Mouse (Mus musculus): Measurements from ENCODE around the gene Vrk3. TPM values are rescaled to one million over a fixed set of nuclear protein-coding genes. Genes with fewer than 3 reads are reported as not detected.

Vrk3 gene
- total and polyA plus RNA-seq, 2 experiments from 2014 or later = 18.7 to 31.1 TPM

GRCm38 (mm10) chr7:44813985-44814384, 65.8 kb downstream of the Vrk3 start:
- 96% methylated on average over 3 of the region's 3 CpGs for WGBS
- no peak for TF ChIP-seq CTCF (IDR thresholded peaks at IDR 0.05; ENCODE audit: low read depth)
- ATAC-seq (no peak), DNase-seq (no peak)
- H3K4me1 ChIP-seq (ENCODE audit: insufficient read depth) = peaks cover 21% of the 10 kb centered on the region
- 0 out of 2 replicates have a peak, but pooled peaks cover 4% of the 10 kb centered on the region for H3K36me3 ChIP-seq (ENCODE audit: insufficient read depth)
- no peak overlapping the region for H3K27ac ChIP-seq (ENCODE audit: low read depth, low read length)
- H3K4me3 ChIP-seq (ENCODE audit: low read depth, low read length) = no peak overlapping the region
- no peaks in the 10 kb centered on the region for H3K9me3 ChIP-seq (ENCODE audit: low read length)
- H3K9ac ChIP-seq = no peak overlapping the region
- H3K27me3 ChIP-seq (ENCODE audit: insufficient read depth, low read length) = no peaks in the 10 kb centered on the region
- H3K4me2 ChIP-seq (ENCODE audit: low read depth) = no peak overlapping the region

- DNase-seq = no peak
- H3K4me1 ChIP-seq (ENCODE audit: insufficient read depth) = peaks cover 21% of the 10 kb centered on the region
- no peaks in the 10 kb centered on the region for H3K27me3 ChIP-seq (ENCODE audit: insufficient read depth, low read length)
- no peak overlapping the region for H3K27ac ChIP-seq (ENCODE audit: low read depth, low read length)
- TF ChIP-seq CTCF (IDR thresholded peaks at IDR 0.05; ENCODE audit: low read depth) = no peak
- no peak overlapping the region for H3K4me2 ChIP-seq (ENCODE audit: low read depth)
- H3K9me3 ChIP-seq (ENCODE audit: low read length) = no peaks in the 10 kb centered on the region
- H3K4me3 ChIP-seq (ENCODE audit: low read depth, low read length) = no peak overlapping the region
- WGBS = 97% methylated on average over 4 of the region's 4 CpGs
- 0 out of 2 replicates have a peak, but pooled peaks cover 4% of the 10 kb centered on the region for H3K36me3 ChIP-seq (ENCODE audit: insufficient read depth)
- no peak overlapping the region for H3K9ac ChIP-seq
- no peak for ATAC-seq
Measured at GRCm38 (mm10) chr7:44814423-44814822, 66.2 kb downstream of the Vrk3 start.

GRCm38 (mm10) chr7:44814952-44815553, 66.8 kb downstream of the Vrk3 start:
- WGBS = 22% methylated on average over 14 of the region's 14 CpGs
- no peaks in the 10 kb centered on the region for H3K27me3 ChIP-seq (ENCODE audit: insufficient read depth, low read length)
- ATAC-seq = no peak

GRCm38 (mm10) chr7:44815721-44816469, 67.7 kb downstream of the Vrk3 start, which contains the start of the genes Nup62 and Il4i1:
Gene Nup62 (plus strand): TSS chr7:44816088.
Gene Il4i1 (plus strand): TSS chr7:44816387.
- ATAC-seq = peak; percentile 92

More at GRCm38 (mm10) chr7:44814952-44815553, 66.8 kb downstream of the Vrk3 start:
- no peak for TF ChIP-seq CTCF (IDR thresholded peaks at IDR 0.05; ENCODE audit: low read depth)
- Histone ChIP-seq H3K9ac (no peak overlapping the region), H3K27ac (ENCODE audit: low read depth, low read length) (peak overlapping the region; percentile 93), H3K4me3 (ENCODE audit: low read depth, low read length) (peak overlapping the region; percentile 89), H3K4me1 (ENCODE audit: insufficient read depth) (peaks cover 21% of the 10 kb centered on the region), H3K9me3 (ENCODE audit: low read length) (no peaks in the 10 kb centered on the region), H3K36me3 (ENCODE audit: insufficient read depth) (0 out of 2 replicates have a peak, but pooled peaks cover 4% of the 10 kb centered on the region), H3K4me2 (ENCODE audit: low read depth) (peak overlapping the region; percentile 41)
- DNase-seq = no peak

DNA sequence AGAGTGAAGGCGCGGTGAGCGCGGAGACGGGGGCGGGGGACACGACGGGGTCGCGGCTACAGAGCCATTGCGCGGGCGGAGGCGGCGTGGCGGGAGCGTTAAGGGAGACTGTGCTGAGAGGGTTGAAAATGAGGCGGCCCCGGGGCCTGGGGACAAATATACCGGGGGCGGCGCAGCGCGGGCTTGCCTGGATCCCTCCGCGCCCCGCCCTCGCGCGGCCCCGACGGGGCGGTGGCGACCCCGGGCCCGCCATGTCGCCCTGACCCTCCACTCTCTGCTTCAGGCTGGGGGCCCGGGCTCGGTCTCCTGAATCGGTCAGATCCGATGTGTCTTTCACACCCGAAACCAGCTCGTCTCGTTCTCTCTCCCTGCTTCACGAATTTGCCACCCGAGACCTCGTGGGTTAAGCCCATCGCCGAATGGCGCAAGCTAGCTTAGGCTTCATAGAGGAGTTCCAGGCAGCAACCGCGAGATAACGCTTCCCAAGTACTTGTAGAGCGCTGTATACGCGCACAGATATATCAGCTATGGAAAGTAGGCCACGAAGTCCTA, 68.3 kb downstream of the Vrk3 start, which contains the start of gene Atf5:
Atf5 (minus strand) TSS at position 189 of the 552 bp plus-strand sequence.
- peak; percentile 19 for ATAC-seq
- under 1% methylated on average over 43 of the region's 57 CpGs for WGBS
- H3K9me3 ChIP-seq (ENCODE audit: low read length) = no peaks in the 10 kb centered on the region
- H3K4me1 ChIP-seq (ENCODE audit: insufficient read depth) = peaks cover 21% of the 10 kb centered on the region
- H3K36me3 ChIP-seq (ENCODE audit: insufficient read depth) = 0 out of 2 replicates have a peak, but pooled peaks cover 4% of the 10 kb centered on the region
- no peaks in the 10 kb centered on the region for H3K27me3 ChIP-seq (ENCODE audit: insufficient read depth, low read length)
- peak within 1 kb of the TSS; percentile 92 for H3K9ac ChIP-seq
- peak within 1 kb of the TSS; percentile 58 for H3K4me2 ChIP-seq (ENCODE audit: low read depth)
- peak within 1 kb of the TSS; percentile 89 for H3K4me3 ChIP-seq (ENCODE audit: low read depth, low read length)
- TF ChIP-seq CTCF (IDR thresholded peaks at IDR 0.05; ENCODE audit: low read depth) = no peak
- peak; percentile 70 for DNase-seq
- H3K27ac ChIP-seq (ENCODE audit: low read depth, low read length) = peak within 1 kb of the TSS; percentile 93

More at GRCm38 (mm10) chr7:44815721-44816469, 67.7 kb downstream of the Vrk3 start, which contains the start of the genes Nup62 and Il4i1:
- peak within 1 kb of the TSS; percentile 92 for H3K9ac ChIP-seq
- H3K4me2 ChIP-seq (ENCODE audit: low read depth) = peak within 1 kb of the TSS; percentile 58
- DNase-seq = peak; percentile 100
- peak within 1 kb of the TSS; percentile 89 for H3K4me3 ChIP-seq (ENCODE audit: low read depth, low read length)
- TF ChIP-seq CTCF (IDR thresholded peaks at IDR 0.05; ENCODE audit: low read depth) = no peak
- peaks cover 21% of the 10 kb centered on the region for H3K4me1 ChIP-seq (ENCODE audit: insufficient read depth)
- no peaks in the 10 kb centered on the region for H3K9me3 ChIP-seq (ENCODE audit: low read length)
- 0 out of 2 replicates have a peak, but pooled peaks cover 4% of the 10 kb centered on the region for H3K36me3 ChIP-seq (ENCODE audit: insufficient read depth)
- peak within 1 kb of the TSS; percentile 93 for H3K27ac ChIP-seq (ENCODE audit: low read depth, low read length)
- 2% methylated on average over 58 of the region's 62 CpGs for WGBS
- no peaks in the 10 kb centered on the region for H3K27me3 ChIP-seq (ENCODE audit: insufficient read depth, low read length)

DNA sequence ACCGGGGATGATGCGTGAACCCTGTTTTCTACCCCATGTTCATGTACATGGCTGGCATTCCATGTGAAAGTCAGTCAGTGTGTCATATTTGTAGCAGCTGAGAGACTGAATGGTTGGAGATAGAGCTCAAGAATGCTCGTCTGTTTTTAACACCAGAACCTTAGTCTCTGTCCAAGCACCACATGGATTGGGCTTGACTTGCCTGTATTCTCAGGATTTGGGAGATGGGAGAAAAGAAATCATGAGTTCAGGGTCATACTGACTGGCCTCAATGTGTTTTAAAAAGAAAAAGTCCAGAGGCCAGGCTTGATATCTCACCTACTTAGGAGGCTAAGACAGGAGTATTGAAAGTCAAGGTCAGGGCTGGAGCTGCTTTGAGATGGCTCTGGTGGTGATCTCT, 69.2 kb downstream of the Vrk3 start:
- H3K9me3 ChIP-seq (ENCODE audit: low read length) = no peaks in the 10 kb centered on the region
- no peak overlapping the region; the same call in 1 of the 2 replicates for H3K27ac ChIP-seq (ENCODE audit: low read depth, low read length)
- H3K4me2 ChIP-seq (ENCODE audit: low read depth) = peak overlapping the region; percentile 58
- TF ChIP-seq CTCF (IDR thresholded peaks at IDR 0.05; ENCODE audit: low read depth) = no peak
- H3K9ac ChIP-seq = peak overlapping the region; percentile 92; the same call in 1 of the 2 replicates
- ATAC-seq (no peak), DNase-seq (no peak)
- H3K4me3 ChIP-seq (ENCODE audit: low read depth, low read length) = peak overlapping the region; percentile 89
- H3K27me3 ChIP-seq (ENCODE audit: insufficient read depth, low read length) = no peaks in the 10 kb centered on the region
- WGBS = 26% methylated on average over 3 of the region's 3 CpGs
- 0 out of 2 replicates have a peak, but pooled peaks cover 4% of the 10 kb centered on the region for H3K36me3 ChIP-seq (ENCODE audit: insufficient read depth)
- H3K4me1 ChIP-seq (ENCODE audit: insufficient read depth) = peaks cover 21% of the 10 kb centered on the region
